Mouse (Mus musculus) ES-Bruce4 (cell line): ENCODE measurements around the gene Tmem97.

ENCODE experiments used
- CTCF ChIP-seq: IDR thresholded peaks from one replicate; pipeline ENCODE4 v1.8.1; 2011; ENCODE audit warnings: low read depth, low read length
- EP300 ChIP-seq: IDR thresholded peaks from 2 replicates; pipeline ENCODE4 v1.6.1; 2011; ENCODE audit warnings: low read depth, low read length; ENCODE audit not compliant: insufficient read depth

- TF ChIP-seq CTCF (no peak), EP300 (no peak)
These were observed 45.1 kb downstream of the Tmem97 start for GRCm38 (mm10) chr11:78505430-78505829.
